Mouse (Mus musculus) lung, postnatal 0 days (tissue): ENCODE data around the gene Samd13. TPM values are rescaled to one million over a fixed set of nuclear protein-coding genes. Genes with fewer than 3 reads are reported as not detected.
A peak's percentile ranks its signal among the peaks of the same experiment; 100 is the strongest.

Source experiments
- ATAC-seq: fragments of 200-750 bp; cut with Nextera tagmentation; 2 replicates; pipeline ENCODE4 v1.8.0; 2017; ENCODE audit warnings: moderate library complexity
- DNase-seq: peaks from one replicate; pipeline ENCODE4 v3.0.0-alpha.2; 2016; ENCODE audit warnings: low spot score
- H3K27ac ChIP-seq: fragments of 300-500 bp; sonication (generic); 2 replicates; pipeline ENCODE4 v1.5.1; 2014; ENCODE audit warnings: antibody characterized with exemption, mild to moderate bottlenecking, low read length, mixed read lengths
- H3K27me3 ChIP-seq: fragments of 300-500 bp; sonication (generic); replicated peaks from 2 replicates; pipeline ENCODE4 v1.6.1; 2014; ENCODE audit warnings: low read length, mixed read lengths; ENCODE audit not compliant: insufficient read depth
- H3K36me3 ChIP-seq: fragments of 300-500 bp; sonication (generic); 2 replicates; pipeline ENCODE4 v1.6.1; 2014; ENCODE audit warnings: low read length, mixed read lengths; ENCODE audit not compliant: insufficient read depth
- H3K4me1 ChIP-seq: fragments of 300-500 bp; sonication (generic); 2 replicates; pipeline ENCODE4 v1.6.1; 2014; ENCODE audit warnings: antibody characterized with exemption, low read depth, low read length, mixed read lengths; ENCODE audit not compliant: insufficient read depth
- H3K4me2 ChIP-seq: fragments of 300-500 bp; sonication (generic); replicated peaks from 2 replicates; pipeline ENCODE4 v1.6.1; 2014; ENCODE audit warnings: low read depth, mild to moderate bottlenecking, low read length, moderate library complexity, mixed read lengths
- H3K4me3 ChIP-seq: fragments of 300-500 bp; sonication (generic); 2 replicates; pipeline ENCODE4 v1.5.1; 2014; ENCODE audit warnings: low read depth, low read length
- H3K9ac ChIP-seq: fragments of 300-500 bp; sonication (generic); replicated peaks from 2 replicates; pipeline ENCODE4 v1.6.1; 2014; ENCODE audit warnings: low read depth, mild to moderate bottlenecking
- H3K9me3 ChIP-seq: fragments of 300-500 bp; sonication (generic); 2 replicates; pipeline ENCODE4 v1.6.1; 2016; ENCODE audit warnings: low read length, mixed read lengths
- CTCF ChIP-seq: IDR thresholded peaks from 2 replicates; pipeline ENCODE4 v1.5.1; 2016; ENCODE audit warnings: antibody characterized with exemption, mild to moderate bottlenecking
- EP300 ChIP-seq: IDR thresholded peaks from 2 replicates; pipeline ENCODE4 v1.6.1; 2016; ENCODE audit warnings: antibody characterized with exemption, mild to moderate bottlenecking, control low read depth
- WGBS: fragments of 180-500 bp; shearing (Covaris S2); extraction: QIAGEN DNeasy Blood & Tissue Kit; methylation state at CpG from one replicate; pipeline ENCODE4 v1.1.7; 2014; 5-methylcytosine and 5-hydroxymethylcytosine counted together
- polyA plus RNA-seq: library from polyadenylated mRNA; unstranded; fragments of >200 nt; fragmentation: Nextera tagmentation; extraction: Ambion mirVana; gene quantifications from 2 replicates; pipeline ENCODE4 v1.2.1, GENCODE M21; 2015

Samd13 gene
- polyA plus RNA-seq, 1 experiment from 2014 or later = 0.58 TPM

- no peaks in the 10 kb centered on the region for H3K27me3 ChIP-seq
- DNase-seq (no peak), ATAC-seq (no peak)
- H3K4me2 ChIP-seq = no peak overlapping the region
- no peak overlapping the region for H3K4me3 ChIP-seq
- no peaks in the 10 kb centered on the region for H3K36me3 ChIP-seq
- TF ChIP-seq EP300 (no peak), CTCF (no peak)
- 57% methylated on average over 6 of the region's 6 CpGs for WGBS
- no peak overlapping the region for H3K9ac ChIP-seq
- H3K4me1 ChIP-seq = no peaks in the 10 kb centered on the region
- no peaks in the 10 kb centered on the region for H3K9me3 ChIP-seq
- no peak overlapping the region for H3K27ac ChIP-seq
Measured at GRCm38 (mm10) chr3:146711559-146711958, 26.2 kb upstream of the Samd13 start.

- Histone ChIP-seq H3K4me3 (no peak overlapping the region), H3K4me1 (no peaks in the 10 kb centered on the region), H3K27me3 (no peaks in the 10 kb centered on the region), H3K36me3 (no peaks in the 10 kb centered on the region), H3K27ac (no peak overlapping the region), H3K9ac (no peak overlapping the region), H3K9me3 (no peaks in the 10 kb centered on the region), H3K4me2 (no peak overlapping the region)
- 77% methylated on average over 7 of the region's 7 CpGs for WGBS
- DNase-seq (no peak), ATAC-seq (no peak)
- TF ChIP-seq CTCF = no peak
- TF ChIP-seq EP300 = no peak
Measured at GRCm38 (mm10) chr3:146711084-146711483, 25.7 kb upstream of the Samd13 start.

GRCm38 (mm10) chr3:146709086-146709485 lies 23.7 kb upstream of the Samd13 start:
- Histone ChIP-seq H3K27me3 (no peaks in the 10 kb centered on the region), H3K4me2 (no peak overlapping the region), H3K4me1 (no peaks in the 10 kb centered on the region), H3K27ac (no peak overlapping the region), H3K36me3 (no peaks in the 10 kb centered on the region), H3K9ac (no peak overlapping the region), H3K4me3 (no peak overlapping the region), H3K9me3 (no peaks in the 10 kb centered on the region)
- WGBS = 73% methylated on average over 1 of the region's 1 CpGs
- DNase-seq (no peak), ATAC-seq (no peak)
- TF ChIP-seq EP300 (no peak), CTCF (no peak)

DNA sequence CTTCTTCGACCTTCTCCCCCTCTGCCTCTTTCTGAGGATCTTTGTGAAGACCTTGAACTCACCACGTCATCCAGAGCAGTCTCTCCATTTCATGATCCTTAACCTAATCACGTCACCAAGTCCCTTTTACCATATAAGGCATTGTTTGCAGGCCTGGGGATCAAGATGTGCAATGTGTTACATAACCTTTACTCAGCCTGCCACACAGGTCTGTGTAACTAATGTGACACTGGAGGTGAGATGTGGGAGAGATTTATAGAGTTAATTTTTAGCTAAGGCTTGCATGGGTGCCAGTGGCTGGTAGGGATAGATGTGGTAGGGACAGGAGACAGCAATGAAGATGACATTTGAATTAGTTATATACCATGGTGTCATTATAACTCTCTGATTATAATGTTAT lies 23.0 kb upstream of the Samd13 start:
- Histone ChIP-seq H3K4me2 (no peak overlapping the region), H3K36me3 (no peaks in the 10 kb centered on the region), H3K4me1 (no peaks in the 10 kb centered on the region), H3K4me3 (no peak overlapping the region), H3K9ac (no peak overlapping the region), H3K9me3 (no peaks in the 10 kb centered on the region), H3K27ac (no peak overlapping the region), H3K27me3 (no peaks in the 10 kb centered on the region)
- WGBS = 54% methylated on average over 3 of the region's 3 CpGs
- TF ChIP-seq CTCF = no peak
- no peak for TF ChIP-seq EP300
- ATAC-seq (no peak), DNase-seq (no peak)

DNA sequence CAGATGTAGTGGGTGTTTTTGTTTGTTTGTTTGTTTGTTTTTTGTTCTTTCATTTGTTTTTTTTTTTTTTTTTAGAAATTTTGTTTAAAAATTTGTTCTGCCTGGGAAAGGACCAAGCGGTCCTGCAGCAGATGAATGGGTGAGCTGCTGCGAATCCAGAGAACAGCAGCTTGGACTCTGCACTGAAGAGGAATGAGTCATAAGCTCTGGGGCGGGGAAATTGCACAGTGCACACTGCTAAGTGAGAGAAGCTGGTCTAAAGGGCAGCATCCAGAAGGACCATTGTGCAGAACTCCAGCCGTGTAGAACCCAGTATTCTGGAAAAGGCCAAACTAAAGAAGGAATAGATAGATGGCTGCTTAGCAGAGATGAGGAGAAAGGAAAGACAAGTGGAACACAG lies 18.7 kb upstream of the Samd13 start:
- Histone ChIP-seq H3K36me3 (no peaks in the 10 kb centered on the region), H3K27me3 (no peaks in the 10 kb centered on the region), H3K9me3 (no peaks in the 10 kb centered on the region), H3K27ac (no peak overlapping the region), H3K4me1 (no peaks in the 10 kb centered on the region), H3K4me3 (no peak overlapping the region), H3K9ac (no peak overlapping the region), H3K4me2 (no peak overlapping the region)
- DNase-seq = no peak
- WGBS = 93% methylated on average over 4 of the region's 4 CpGs
- TF ChIP-seq CTCF (no peak), EP300 (no peak)
- no peak for ATAC-seq

DNA sequence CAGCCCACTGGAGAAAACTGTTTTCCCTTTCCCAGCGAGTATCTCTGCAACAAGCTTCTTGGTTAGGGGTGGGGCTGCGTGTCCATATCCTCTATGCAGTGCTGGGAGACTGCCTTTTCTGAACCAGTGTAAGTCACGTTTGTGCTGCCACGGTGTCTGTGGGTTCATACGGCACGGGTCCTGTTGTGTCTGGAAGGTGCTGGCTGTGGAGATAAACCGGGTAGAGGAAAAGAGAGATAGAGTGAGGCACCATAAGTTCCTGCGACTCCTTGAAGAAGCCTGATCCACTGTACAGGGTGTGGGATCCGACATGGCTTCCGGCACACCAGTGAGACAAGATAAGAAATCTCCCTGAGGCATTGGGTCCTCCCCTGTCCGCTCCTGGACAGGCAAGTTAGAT lies 14.7 kb upstream of the Samd13 start:
- Histone ChIP-seq H3K27me3 (no peaks in the 10 kb centered on the region), H3K9me3 (no peaks in the 10 kb centered on the region), H3K4me1 (no peaks in the 10 kb centered on the region), H3K36me3 (no peaks in the 10 kb centered on the region), H3K4me2 (peak overlapping the region; percentile 14; the same call in 1 of the 2 replicates), H3K27ac (no peak overlapping the region), H3K9ac (no peak overlapping the region), H3K4me3 (no peak overlapping the region)
- DNase-seq (no peak), ATAC-seq (no peak)
- WGBS = 56% methylated on average over 11 of the region's 11 CpGs
- TF ChIP-seq EP300 (no peak), CTCF (no peak)

- no peaks in the 10 kb centered on the region for H3K9me3 ChIP-seq
- no peak for TF ChIP-seq EP300
- TF ChIP-seq CTCF = no peak
- H3K4me2 ChIP-seq = no peak overlapping the region
- WGBS = 54% methylated on average over 11 of the region's 11 CpGs
- no peak overlapping the region for H3K4me3 ChIP-seq
- ATAC-seq (no peak), DNase-seq (no peak)
- no peaks in the 10 kb centered on the region for H3K27me3 ChIP-seq
- H3K9ac ChIP-seq = no peak overlapping the region
- no peaks in the 10 kb centered on the region for H3K4me1 ChIP-seq
- H3K36me3 ChIP-seq = no peaks in the 10 kb centered on the region
- H3K27ac ChIP-seq = no peak overlapping the region
Measured at GRCm38 (mm10) chr3:146698982-146699381, 13.6 kb upstream of the Samd13 start.
